Mouse (Mus musculus): ENCODE data around the gene Col4a2.
"Not testable (repeated sequence)": the region's sequence is repeated elsewhere in the genome, so short reads cannot be mapped to it uniquely, and the experiment has no call there.

Col4a2 gene

DNA sequence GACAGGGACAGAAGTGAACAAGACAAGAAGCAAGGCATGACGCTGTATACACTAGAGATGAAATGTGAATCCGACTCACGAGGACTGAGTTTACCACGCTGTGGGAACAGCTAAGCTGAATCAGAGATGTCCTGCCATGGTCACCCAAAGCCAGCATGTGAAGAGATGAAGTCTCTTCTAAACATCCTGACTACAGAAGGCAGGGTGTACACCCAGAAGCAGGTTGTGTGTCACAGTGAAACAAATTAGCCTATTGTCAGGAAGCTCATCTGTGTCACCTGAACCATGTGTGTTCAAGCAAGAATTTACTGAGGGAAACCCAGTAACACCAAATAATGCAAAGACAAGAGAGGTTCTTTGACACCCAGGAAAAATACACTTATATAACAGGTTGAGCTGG is 153.0 kb downstream of the Col4a2 start:
- DNase-seq, result no peak

DNA sequence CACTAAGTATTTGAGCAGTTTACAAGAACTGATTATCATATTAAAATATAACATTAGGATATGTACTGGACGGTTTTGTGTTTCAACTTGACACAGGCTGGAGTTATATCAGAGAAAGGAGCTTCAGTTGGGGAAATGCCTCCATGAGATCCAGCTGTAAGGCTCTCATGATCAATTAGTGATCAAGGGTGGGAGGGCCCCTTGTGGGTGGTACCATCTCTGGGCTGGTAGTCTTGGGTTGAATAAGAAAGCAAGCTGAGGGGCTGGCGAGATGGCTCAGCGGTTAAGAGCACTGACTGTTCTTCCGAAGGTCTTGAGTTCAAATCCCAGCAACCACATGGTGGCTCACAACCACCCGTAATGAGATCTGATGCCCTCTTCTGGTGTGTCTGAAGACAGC is 153.9 kb downstream of the Col4a2 start:
- not testable (repeated sequence) for DNase-seq

DNA sequence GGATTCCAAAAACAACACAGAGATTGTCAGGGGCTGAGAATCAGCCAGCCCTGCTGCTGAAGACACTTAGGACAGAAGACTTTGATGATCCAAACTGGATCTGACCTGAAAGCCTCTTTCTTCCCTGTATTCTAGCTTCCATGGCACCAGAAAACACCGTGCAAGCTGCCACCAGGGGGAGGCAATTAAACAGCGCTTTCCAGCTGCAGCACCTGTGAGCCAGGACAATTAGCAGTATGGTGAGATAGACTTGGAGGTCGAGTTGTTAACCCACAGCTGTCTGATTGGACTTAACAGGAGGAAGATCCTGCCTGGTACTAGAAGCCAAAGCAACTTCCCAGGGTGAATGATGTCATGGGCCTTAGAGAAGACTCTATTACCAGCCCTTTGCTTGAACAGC is 156.5 kb downstream of the Col4a2 start:
- peak; percentile 33 for DNase-seq

DNA sequence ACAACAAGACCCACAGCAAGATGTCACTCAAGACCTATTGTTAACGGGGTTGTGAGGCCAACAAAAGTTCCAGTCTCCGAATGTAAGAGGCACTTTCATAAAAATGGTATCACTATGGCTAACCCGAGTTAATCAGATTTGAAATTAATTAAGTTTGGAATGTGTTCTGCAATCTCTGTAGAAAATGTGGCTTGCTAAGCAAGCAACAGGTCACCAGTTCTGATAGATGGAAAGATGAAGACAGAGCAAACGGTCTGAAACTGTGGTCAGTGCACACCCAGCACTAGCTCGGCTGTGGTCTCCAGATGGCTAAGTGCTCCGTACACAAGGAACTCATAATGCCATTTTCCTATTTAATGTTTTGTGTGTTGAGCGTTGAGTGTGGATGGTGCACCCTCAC is 158.1 kb downstream of the Col4a2 start:
- DNase-seq, result no peak

DNA sequence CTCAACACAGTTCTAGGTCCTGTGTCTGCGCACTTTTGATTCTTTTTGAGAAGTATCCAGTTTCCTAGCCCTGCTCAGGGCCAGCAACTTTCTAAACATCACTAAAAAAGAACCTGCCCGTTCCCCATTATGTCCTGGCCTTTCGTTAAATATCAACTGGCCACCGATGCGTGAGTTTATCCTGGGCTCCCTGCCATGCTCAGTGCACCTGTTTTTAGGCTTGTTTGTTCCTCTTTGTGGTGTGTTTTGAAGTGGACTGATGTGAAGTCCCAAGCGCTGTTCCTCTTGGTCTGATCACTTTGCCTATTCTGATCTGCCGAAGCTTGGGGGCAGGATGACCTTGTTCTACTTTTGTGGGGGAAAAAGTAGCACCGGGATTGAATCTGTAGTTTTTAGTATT is 158.7 kb downstream of the Col4a2 start:
- DNase-seq, result no peak

DNA sequence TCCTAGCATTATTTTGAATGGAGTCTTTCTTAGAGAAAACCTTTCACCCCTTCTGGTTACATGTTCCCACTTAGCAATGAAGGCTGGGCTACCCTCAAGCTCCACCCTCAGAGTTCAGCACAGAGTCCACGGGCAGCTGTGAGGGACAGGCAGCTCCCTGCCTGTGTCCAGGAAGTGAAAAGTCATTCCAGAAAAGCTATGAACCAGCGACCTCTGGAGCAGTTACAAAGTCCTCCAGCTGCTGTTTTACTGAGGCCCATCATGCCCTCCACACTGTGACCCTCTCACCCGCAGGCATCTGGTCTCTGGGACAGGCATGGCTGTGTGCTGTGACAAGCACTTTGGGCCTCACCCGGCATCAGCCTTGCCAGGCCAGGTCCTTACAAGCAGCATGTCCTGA is 160.5 kb downstream of the Col4a2 start:
- DNase-seq, result no peak

DNA sequence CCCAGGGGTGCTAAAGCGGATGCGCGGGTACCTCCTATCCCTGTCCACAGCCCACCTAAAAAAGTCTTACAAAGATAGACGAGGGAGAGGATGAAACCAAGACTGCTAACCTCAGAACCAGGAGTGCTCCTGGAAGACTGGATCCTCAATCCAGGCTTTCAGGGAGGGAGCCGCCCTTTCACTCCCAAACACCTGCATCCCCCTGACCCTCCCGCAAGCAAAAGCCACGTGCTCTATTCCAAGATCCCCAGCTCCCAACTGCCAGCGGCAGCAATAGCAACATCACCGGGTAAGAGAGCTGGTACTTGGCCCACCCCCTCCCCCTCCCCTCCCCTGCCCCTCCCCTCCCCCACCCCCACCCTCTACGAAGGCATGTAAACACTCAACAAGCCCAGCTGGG is 162.8 kb downstream of the Col4a2 start:
- no peak for DNase-seq

DNA sequence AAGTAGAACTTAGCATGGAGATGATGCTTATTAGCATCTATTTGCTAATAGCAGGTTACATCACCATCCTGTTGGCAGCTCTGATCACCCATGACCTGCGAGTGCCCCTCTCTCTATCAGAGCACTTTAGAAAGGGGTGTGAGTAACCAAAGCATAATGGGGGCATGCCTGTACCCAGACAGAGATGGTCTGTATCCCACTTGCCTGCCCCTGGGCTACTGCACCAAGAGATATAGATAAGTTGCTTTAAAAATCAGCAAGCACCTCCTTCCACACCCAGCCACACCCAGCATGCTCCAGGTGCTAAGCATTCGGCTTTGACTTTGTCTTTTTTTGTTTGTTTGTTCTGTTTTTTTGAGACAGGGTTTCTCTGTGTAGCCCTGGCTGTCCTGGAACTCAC is 163.3 kb downstream of the Col4a2 start:
- no peak for DNase-seq

DNA sequence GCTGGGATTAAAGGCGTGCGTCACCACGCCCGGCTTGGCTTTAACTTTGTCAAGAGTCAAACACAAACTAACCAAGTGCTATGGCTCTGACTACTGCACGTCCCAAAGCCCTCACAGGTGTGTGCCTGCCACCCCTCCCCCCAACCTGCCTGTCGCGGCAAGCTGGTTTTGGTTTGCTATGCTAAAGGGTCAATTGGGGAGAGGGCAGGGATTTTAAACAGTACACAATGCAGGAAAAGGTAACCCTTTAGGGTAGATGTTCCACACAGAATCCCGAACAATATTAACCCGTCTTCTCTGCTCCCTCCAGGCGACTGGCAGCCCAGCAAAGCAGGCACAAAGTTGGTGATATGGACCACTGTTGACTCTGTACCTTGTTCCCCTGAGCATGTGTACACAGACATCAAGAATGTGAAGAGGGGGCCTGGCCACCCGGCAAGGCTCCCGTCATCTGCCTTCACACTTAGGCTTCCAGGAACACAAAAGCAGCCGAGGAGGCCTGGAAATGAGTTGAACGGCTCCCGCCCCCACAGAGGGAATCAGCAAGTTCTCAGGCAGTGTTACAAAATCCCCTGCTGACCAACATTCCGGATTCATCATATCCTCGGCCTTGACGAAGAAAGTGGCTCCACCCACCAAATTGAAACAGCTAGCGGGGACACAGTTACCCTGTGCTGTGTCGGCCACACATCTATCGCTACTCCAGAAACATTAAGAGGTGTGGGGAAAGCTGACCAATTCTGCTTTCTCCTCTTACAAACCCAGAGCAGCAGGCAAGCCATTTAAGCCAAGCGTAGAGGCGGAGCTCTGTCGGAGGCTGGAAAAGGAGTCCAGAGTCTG is 164.0 kb downstream of the Col4a2 start:
- DNase-seq, result no peak

DNA sequence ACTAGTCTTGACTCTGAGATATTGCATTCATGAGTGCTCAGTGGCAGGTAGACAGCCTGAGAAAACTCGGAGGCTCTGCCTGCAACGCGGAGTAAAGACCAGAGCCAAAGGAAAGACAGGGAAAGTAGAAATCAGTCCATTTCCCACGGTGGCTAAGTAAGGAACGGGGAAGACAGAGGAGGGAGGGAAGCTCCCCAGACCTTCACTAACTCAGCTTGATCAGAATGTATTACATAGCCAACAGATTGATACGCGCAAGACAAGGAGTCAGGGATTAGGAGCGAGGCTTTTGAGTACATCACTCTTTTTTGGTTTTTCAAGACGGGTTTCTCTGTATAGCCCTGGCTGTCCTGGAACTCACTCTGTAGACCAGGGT is 164.6 kb downstream of the Col4a2 start:
- no peak for DNase-seq

DNA sequence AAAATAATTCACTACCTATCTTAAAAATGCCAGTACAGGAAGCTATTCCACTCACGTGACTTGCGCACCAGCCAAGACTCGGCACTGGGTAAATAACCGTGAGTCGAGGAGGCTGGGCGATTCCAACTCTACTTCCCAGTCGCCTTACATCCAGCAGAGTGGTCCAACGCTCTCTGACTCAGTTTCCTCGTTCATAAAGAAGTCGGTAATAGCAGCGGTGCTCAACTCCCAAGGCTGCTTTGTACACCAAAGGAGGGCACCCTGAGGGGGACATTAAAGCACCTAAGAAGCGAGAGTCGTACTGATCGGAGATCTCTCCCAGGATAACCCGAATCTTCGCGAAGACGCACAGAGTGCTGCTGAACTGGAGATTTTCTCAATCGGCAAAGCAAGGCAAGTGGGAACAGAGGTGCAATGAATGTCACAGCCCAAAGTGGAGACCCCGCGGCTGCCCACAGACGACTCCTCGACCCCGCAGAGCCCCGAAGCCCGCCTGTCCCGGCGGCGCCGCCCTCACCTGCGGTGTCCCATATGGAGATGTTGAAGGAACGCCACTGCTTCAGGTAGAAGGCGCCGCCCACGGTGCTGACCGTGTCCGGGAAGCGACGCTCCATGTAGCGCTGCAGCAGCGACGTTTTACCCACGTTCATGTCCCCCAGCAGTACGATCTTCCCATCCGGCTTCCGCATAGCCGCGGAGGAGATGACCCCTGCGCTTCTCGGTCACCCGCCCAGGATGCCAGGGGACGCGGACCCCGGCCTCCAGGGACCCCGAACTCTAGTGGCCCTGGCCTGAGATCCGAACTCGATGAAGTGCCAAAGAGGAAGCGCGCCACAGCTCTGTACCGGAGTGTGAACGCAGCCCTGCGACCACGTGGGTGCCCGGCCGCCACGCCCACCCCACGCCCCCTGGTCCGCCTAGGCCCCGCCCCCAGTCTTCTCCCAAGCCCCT is 165.5 kb downstream of the Col4a2 start, which contains the start of gene Rab20:
TSS of gene Rab20 (minus strand) at position 900 of the 951 bp plus-strand sequence.
- DNase-seq, result peak; percentile 60

DNA sequence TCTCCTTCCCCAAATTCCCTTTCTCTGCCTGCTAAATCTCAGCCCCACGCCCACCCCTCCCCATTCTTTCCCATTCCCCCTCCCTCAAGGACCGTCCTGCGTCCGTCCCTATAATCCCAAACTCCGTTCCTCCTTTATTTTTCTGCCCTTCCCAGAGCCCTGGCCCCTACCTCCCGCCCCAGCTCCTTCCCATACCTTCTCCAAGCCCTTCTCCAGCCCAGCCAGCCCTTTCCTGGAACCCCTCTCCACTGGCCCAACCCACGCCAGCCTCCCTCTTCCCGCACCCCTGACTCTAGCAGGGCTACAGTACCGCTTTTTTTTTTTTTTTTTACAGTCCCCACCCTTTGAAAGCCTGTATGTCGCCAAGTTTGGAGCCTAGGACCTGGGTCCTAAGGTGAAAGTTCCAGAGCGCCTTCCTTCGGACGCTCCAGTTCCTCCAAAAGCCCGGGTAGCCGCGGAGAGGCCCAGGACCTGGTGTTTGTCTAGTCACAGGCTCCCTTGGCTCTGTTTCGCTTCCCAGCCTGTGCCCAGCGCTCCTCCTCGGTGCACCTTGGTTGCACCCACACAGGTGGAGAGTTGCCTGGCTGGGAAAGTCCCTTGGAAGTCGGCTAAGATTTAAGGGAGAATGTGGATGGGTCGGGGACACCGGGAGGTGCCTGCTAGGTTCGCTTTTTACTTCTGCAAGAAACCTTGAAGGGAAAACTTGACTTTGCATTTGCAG is 166.4 kb downstream of the Col4a2 start:
- no peak for DNase-seq

DNA sequence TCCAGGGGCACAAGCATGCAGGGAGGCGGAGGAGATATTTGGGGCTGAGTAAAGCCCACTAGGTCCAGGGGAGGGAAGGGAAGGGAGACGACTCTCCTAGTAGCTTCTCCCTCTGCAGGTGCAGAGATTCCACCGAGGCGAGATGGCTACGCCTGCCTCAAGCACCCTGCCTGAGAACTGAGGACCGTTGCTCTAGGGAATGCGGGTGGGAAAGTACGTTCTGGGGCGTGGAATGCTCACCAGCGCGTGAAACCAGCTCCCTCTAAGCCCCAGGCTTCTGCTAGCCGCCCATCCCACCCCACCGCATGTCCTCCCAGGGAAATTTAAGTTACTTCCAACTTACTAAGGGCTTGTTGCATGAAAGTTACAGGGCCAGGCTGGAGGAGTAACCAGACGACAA is 167.0 kb downstream of the Col4a2 start:
- no peak for DNase-seq

DNA sequence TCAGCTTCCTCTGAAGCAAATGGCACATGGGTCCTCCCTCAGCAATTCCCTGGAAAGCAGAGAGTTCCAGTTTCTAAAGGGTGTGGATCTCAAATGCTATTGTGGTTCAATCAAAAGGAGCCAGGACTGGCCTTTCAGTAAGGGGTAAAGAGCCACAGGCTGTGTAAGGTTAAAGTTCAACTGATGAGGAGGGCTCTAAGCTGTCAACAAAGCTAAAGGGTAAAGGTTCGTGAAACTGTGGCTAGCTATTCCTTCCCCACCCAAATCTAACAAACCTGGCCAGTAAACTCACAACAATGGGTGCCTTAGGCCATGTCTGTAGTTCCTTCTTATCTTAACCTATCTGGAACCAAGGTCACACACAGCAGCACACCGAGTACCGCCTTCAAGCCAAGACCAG is 169.3 kb downstream of the Col4a2 start:
- no peak for DNase-seq

DNA sequence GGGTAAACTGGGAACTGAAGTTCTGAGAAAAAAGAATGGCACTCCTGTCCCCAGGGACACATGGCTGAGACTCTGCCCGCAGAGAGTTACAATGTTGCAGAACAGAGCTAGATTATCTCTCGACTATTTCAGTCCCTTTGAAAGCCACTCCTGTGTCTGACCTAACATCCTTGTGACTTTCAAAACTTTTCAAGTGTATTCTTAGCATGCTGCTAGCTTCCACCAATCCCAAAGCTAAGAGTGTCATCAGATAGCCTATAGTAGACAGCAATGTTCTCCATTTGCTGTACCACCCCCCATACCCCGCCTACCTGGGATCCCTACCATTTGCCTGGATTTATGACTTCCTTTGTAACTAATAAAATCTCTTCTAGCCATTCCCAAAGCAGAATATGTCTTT is 169.9 kb downstream of the Col4a2 start:
- no peak for DNase-seq

DNA sequence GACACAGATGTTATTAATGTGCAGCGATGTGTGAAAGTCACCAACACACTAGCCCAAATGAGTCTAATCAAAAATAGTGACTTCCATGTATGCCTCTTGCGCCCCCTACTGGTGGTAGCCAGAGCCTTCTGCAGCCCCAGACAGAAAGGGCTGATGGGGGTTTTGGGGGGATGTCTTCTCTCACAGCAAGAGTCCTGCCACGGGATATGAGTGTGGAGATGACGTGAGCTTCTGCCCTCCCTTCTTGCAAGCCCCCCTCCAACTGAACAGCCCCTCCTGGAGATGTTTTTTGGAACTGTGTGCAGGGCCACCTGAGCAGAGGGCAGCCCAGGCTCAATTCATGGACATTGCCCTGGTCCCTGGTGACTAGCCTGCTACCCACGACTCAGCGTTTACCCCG is 173.5 kb downstream of the Col4a2 start:
- DNase-seq, result peak; percentile 78

DNA sequence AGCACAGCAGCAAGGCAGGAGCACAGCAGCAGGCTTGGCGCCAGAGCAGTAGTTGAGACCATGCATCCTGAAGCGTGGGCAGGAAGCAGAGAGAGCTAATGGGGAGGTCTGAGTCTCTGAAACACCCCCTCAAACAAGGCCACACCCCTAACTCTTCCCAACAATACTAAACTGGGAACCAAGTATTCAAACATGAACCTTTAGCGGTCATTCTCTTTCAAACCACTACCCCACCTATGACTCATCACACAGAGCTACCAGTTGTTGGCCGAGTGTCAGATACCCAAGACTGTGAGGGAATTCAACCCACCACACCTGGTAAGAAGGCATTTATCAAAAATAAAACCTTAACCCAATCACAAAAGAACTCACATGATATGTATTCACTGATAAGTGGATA is 174.6 kb downstream of the Col4a2 start:
- DNase-seq, result no peak

DNA sequence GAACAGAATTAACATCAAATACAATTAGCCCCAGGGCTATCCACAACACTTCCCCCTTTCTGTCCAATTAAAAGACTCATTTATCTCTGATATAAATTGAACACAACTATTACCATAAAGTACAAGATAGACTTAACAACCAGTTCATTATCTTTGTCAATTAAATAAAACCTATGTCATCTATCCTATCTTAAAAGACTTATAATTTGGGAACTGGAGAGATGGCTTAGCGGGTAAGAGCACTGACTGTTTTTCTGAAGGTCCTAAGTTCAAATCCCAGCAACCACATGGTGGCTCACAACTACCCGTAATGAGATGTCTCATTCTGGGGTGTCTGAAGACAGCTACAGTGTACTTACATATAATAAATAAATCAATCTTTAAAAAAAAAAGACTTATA is 179.7 kb downstream of the Col4a2 start:
- DNase-seq, result not testable (repeated sequence)

DNA sequence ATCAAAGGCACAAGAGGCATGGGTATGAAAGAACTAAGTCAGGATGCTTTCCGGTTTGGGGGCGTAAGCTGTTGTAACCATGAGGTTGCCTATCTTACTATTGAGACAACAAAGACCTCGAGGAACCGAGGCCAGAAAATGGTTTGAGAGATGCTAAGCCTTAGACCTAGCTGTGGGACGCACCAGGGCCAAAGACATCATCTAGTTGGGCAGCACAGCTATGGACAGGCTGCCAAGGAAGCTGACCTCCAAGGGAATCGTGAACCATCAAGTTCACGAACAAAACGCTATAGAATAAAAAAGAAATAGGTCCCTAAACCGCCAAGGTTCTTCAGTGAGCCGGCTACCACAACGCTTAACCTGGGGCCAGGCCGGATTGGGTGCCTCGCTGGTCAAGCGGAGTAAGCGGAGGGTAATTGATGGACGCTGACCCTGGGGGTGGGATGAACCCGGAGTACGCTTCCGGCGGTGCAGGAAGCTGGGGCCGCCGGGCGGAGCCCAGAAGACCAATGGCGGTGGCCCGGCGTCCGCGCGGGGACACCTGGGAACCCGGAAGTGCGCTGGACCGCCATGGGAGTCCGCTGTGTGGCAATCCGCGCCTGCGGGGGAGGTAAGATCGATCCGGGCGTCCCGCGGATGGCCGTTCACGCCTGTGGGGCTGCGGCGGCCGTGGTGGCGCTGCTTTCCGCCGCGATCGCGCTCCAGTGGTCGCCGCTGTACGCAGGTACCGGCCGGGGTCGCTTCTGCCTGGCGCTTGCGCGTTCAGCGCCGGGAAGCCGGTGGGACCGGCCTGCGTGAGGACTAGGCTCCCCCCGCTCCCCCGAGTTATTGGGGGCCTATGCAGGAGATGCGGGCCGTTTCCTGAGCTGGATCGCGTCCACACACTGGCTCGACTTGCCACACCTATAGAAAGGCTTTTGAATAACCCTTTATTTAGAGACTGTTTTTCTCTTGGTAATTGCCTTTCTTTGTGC is 184.7 kb downstream of the Col4a2 start, which contains the start of gene Naxd:
TSS of gene Naxd (plus strand) at position 490 of the 974 bp plus-strand sequence.
- DNase-seq, result peak; percentile 89

DNA sequence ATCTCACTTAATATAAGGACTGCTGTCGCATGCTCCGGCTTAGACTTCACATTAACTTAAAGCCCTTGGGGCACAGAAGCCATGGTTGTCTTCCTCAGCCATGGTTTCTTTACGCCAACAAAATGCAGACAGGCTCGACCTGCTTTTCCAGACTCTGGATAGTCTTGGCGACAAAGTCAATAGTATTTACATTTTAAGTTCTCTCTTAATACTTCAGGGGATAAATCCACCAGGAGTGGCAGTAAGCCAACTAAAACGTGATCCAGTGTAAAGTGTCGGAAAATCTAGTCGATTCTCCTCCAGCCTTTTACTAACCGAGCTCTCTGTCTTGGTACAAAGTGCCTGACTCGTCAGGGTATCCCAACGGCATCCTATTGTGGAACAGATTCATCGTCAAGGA is 185.7 kb downstream of the Col4a2 start:
- DNase-seq, result no peak

Data from right cerebral cortex, postnatal 14 days (tissue).